Mouse (Mus musculus) forebrain, embryonic 16.5 days (tissue): ENCODE data around the gene Hs3st5. TPM values are rescaled to one million over a fixed set of nuclear protein-coding genes. Genes with fewer than 3 reads are reported as not detected.
"Not testable (repeated sequence)": the region's sequence is repeated elsewhere in the genome, so short reads cannot be mapped to it uniquely, and the experiment has no call there.

Source experiments
- ATAC-seq: fragments of 200-750 bp; cut with Nextera tagmentation; 2 replicates; pipeline ENCODE4 v1.8.0; 2017; ENCODE audit warnings: mild to moderate bottlenecking, moderate library complexity
- H3K27ac ChIP-seq: fragments of 300-500 bp; sonication (generic); 2 replicates; pipeline ENCODE4 v1.5.1; 2014; ENCODE audit warnings: low read length, control low read depth
- H3K27me3 ChIP-seq: fragments of 300-500 bp; sonication (generic); replicated peaks from 2 replicates; pipeline ENCODE4 v1.6.1; 2014; ENCODE audit warnings: low read length; ENCODE audit not compliant: control insufficient read depth, insufficient read depth
- H3K36me3 ChIP-seq: fragments of 300-500 bp; sonication (generic); 2 replicates; pipeline ENCODE4 v1.6.1; 2014; ENCODE audit not compliant: control insufficient read depth, insufficient read depth
- H3K4me1 ChIP-seq: fragments of 300-500 bp; sonication (generic); replicated peaks from 2 replicates; pipeline ENCODE4 v1.6.1; 2014; ENCODE audit warnings: low read length; ENCODE audit not compliant: control insufficient read depth, insufficient read depth
- H3K4me2 ChIP-seq: fragments of 300-500 bp; sonication (generic); 2 replicates; pipeline ENCODE4 v1.6.1; 2014; ENCODE audit warnings: mild to moderate bottlenecking, low read length, control low read depth
- H3K4me3 ChIP-seq: fragments of 300-500 bp; sonication (generic); replicated peaks from 2 replicates; pipeline ENCODE4 v1.5.1; 2014; ENCODE audit warnings: mild to moderate bottlenecking, low read length, control low read depth
- H3K9ac ChIP-seq: fragments of 300-500 bp; sonication (generic); replicated peaks from 2 replicates; pipeline ENCODE4 v1.6.1; 2014; ENCODE audit warnings: low read depth, low read length, control low read depth
- H3K9me3 ChIP-seq: fragments of 300-500 bp; sonication (generic); 2 replicates; pipeline ENCODE4 v1.6.1; 2016; ENCODE audit warnings: low read length; ENCODE audit not compliant: control insufficient read depth
- WGBS: fragments of 180-500 bp; shearing (Covaris S2); extraction: QIAGEN DNeasy Blood & Tissue Kit; methylation state at CpG from one replicate; pipeline ENCODE4 v1.1.7; 2014; 5-methylcytosine and 5-hydroxymethylcytosine counted together
- polyA plus RNA-seq: library from polyadenylated mRNA; unstranded; fragments of >200 nt; fragmentation: Nextera tagmentation; extraction: Ambion mirVana; gene quantifications from 2 replicates; pipeline ENCODE4 v1.2.1, GENCODE M21; 2015

The Hs3st5 gene
- polyA plus RNA-seq, 1 experiment from 2014 or later, result 10.7 TPM

DNA sequence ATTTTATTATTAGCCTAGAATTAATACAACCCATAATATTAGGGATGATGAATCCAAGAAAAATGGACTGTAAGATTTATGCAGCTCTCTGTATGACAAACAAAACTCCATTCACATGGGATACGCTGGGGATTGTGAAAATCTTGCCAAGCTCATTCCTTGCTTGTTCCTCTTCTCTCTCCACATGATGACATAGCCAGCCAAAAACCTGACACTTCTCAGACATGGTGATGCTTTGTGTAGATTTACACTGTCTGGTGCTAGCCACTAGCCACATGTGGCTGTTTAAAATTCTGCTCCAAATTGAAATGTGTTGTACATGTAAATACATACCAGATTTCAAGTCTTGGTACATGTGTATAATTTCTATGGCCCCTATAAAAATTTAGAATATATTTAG lies 6.9 kb upstream of the Hs3st5 start:
- H3K9me3 ChIP-seq, result no peaks in the 10 kb centered on the region
- no peak overlapping the region for H3K9ac ChIP-seq
- H3K4me2 ChIP-seq, result no peak overlapping the region
- H3K36me3 ChIP-seq, result no peaks in the 10 kb centered on the region
- H3K4me3 ChIP-seq, result no peak overlapping the region
- H3K4me1 ChIP-seq, result no peaks in the 10 kb centered on the region
- ATAC-seq, result peak; percentile 78
- no peak overlapping the region for H3K27ac ChIP-seq
- 55% methylated on average over 1 of the region's 1 CpGs for WGBS
- H3K27me3 ChIP-seq, result no peaks in the 10 kb centered on the region

DNA sequence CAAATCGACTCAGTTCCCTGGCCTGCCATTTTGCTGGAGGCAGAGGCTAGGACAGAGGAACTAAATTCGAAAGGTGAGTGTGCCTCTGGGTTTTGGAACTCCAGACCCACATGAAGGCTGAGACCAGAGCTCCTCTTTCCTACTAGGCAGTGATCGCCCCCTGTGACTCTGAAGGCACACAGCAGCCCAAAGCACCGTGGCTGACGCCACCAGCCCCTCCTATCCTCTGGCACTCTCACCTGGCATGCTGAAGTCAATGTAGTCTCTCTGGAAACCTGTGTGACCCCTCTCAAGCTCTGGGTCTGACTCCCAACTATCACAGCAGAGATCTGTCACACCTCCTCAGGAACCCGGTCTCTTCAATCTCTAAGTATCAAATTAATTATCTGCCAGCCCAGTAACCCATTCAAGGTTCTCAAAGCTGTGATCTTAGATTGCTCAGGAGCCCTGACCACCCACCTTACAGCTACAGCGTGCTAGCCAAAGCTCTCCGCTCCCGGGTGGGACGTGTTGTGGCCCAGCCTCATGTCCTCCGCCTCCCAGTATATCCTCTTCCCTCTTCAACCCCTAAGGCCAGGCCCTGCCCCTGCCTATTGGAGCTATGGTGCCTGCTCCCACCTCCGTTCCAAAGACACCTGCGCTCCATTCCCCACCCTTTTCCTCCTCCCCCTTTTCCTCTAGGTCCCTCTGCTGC lies 434 bp upstream of the Hs3st5 start:
- Histone ChIP-seq H3K9ac (peak overlapping the region; percentile 74), H3K4me3 (peak overlapping the region; percentile 82), H3K4me1 (peaks cover 13% of the 10 kb centered on the region), H3K27ac (no peak overlapping the region), H3K27me3 (0 out of 2 replicates have a peak, but pooled peaks cover 2% of the 10 kb centered on the region), H3K36me3 (no peaks in the 10 kb centered on the region), H3K9me3 (no peaks in the 10 kb centered on the region), H3K4me2 (peak overlapping the region; percentile 90)
- WGBS, result 6% methylated on average over 13 of the region's 13 CpGs
- peak; percentile 43 for ATAC-seq

DNA sequence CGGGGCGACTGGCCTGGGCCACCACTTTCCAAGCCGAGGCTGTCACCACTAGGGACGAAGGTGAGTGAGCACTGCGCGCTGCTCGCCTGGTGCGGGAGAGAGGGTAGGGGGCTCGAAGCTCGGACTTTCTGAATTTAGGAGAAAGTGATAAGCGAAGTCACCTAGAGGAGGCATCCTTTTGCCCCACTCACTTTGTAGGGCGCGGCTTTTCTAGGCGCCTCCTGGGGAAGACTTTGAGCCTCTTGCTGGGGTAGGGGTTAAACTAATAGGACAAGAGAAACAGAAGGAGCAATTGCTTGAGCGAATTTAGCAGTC lies 899 bp downstream of the Hs3st5 start:
- peak overlapping the region; percentile 74 for H3K9ac ChIP-seq
- H3K27me3 ChIP-seq, result 0 out of 2 replicates have a peak, but pooled peaks cover 2% of the 10 kb centered on the region
- H3K36me3 ChIP-seq, result no peaks in the 10 kb centered on the region
- no peak for ATAC-seq
- H3K4me3 ChIP-seq, result peak overlapping the region; percentile 82
- no peaks in the 10 kb centered on the region for H3K9me3 ChIP-seq
- H3K4me1 ChIP-seq, result peaks cover 13% of the 10 kb centered on the region
- 0% methylated on average over 15 of the region's 15 CpGs for WGBS
- H3K4me2 ChIP-seq, result peak overlapping the region; percentile 90
- no peak overlapping the region for H3K27ac ChIP-seq

DNA sequence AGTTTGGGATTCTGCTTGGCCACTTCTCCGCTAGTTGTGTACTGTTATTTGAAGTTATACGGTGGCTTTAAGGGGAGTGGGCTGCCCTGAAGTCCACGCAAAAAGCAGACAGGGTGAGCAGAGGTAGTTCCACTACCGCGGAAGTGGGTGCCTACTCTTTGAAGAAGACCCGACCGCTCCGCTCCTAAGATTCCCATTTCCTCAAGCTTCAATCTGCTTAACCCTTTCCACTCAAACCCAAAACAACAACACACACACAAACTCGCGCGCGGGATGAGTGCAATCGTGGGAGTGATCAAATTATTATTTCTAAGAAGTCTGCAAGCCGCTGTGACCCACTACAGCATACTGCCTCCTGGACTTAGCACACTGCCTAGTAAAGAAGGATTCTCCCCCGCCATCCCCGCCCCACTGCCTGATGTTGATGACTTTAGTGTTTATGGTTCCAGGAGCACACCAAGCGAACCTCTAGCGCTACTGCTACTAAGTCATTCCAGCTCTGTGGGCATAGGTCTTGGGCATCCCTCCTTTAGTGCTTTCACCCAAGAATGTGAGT lies 1.5 kb downstream of the Hs3st5 start:
- Histone ChIP-seq H3K9ac (peak overlapping the region; percentile 74), H3K9me3 (no peaks in the 10 kb centered on the region), H3K4me1 (peaks cover 13% of the 10 kb centered on the region), H3K4me3 (peak overlapping the region; percentile 82), H3K27me3 (0 out of 2 replicates have a peak, but pooled peaks cover 2% of the 10 kb centered on the region), H3K4me2 (peak overlapping the region; percentile 90), H3K36me3 (no peaks in the 10 kb centered on the region), H3K27ac (no peak overlapping the region)
- under 1% methylated on average over 18 of the region's 18 CpGs for WGBS
- no peak for ATAC-seq

DNA sequence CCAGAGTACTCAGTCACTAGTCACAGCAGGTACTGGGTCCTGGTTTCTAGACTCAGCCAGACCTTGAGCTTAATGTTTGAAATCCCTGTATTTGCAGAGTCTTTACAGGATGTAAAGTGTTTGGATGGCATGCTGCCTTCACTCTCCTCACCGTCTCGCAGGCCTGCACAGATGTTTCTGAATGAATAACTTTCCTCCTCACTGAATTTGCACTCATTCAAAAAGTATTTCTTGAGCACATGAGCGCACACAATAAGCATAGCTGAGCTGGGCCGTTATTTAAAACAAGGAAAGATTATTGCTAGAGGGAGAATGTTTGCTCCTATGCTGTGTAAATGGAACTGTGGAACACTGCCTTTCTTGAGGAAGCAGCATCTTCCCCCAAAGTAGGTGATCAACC lies 2.9 kb downstream of the Hs3st5 start:
- H3K4me2 ChIP-seq, result peak overlapping the region; percentile 35
- WGBS, result 24% methylated on average over 4 of the region's 4 CpGs
- H3K4me3 ChIP-seq, result no peak overlapping the region; the same call in 1 of the 2 replicates
- no peaks in the 10 kb centered on the region for H3K9me3 ChIP-seq
- H3K27ac ChIP-seq, result no peak overlapping the region
- peaks cover 13% of the 10 kb centered on the region for H3K4me1 ChIP-seq
- H3K9ac ChIP-seq, result no peak overlapping the region
- H3K27me3 ChIP-seq, result 0 out of 2 replicates have a peak, but pooled peaks cover 2% of the 10 kb centered on the region
- H3K36me3 ChIP-seq, result no peaks in the 10 kb centered on the region
- ATAC-seq, result no peak

DNA sequence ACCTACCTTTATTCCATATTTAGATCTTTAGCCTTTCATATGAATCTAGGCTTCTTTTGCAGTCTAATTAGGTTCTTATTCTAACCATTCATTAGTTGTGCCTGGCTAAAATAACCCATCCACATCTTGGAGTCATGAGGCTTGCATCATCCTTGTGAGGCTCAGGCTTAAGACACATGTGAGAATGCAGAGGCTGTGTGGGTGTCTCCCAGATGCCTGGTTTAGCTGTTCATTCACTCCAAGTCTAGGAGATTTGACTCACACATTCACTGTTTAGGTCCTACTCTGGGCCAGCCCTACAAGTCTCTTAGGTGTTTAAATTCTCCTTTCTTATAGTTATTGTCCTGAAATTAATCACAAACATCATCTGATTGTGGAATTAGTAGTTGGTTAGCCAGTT lies 17.3 kb downstream of the Hs3st5 start:
- Histone ChIP-seq H3K4me1 (0 out of 2 replicates have a peak, but pooled peaks cover 2% of the 10 kb centered on the region), H3K9me3 (no peaks in the 10 kb centered on the region), H3K27ac (no peak overlapping the region), H3K4me3 (no peak overlapping the region), H3K4me2 (no peak overlapping the region), H3K36me3 (no peaks in the 10 kb centered on the region), H3K27me3 (no peaks in the 10 kb centered on the region), H3K9ac (no peak overlapping the region)
- no peak for ATAC-seq

DNA sequence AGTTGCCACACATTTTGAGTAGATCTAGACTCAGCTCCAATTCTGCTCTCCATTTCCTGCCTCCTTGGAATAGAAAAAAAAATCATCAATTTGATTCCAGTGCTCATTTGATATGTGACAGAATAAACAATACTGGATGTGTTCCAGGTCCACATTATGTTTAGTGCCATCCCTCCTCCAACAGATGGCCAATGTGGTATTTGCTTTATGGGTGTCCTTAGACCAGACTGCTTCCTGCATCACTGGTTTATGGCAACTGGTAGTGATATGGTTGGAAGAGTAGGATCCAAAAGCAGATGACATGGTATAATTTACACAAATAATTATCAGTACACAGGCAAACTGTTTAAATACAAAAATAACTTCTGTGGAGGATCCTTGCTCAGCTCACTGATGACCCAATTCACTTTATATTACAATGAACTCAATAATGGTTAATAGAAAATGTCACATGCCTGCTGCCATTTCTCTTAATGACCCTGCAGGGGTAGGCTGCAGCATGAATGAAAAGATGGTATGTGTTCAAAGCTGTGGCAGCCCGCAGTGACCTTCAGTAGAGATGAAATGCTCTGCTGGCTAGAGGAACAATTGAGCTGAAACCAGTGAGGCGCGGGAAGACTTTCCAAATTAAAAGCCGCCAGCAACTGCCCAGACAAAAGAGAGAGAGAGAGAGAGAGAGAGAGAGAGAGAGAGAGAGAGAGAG lies 27.2 kb downstream of the Hs3st5 start:
- Histone ChIP-seq H3K4me1 (no peaks in the 10 kb centered on the region), H3K27me3 (no peaks in the 10 kb centered on the region), H3K4me2 (no peak overlapping the region), H3K9ac (no peak overlapping the region), H3K36me3 (no peaks in the 10 kb centered on the region), H3K9me3 (no peaks in the 10 kb centered on the region), H3K27ac (no peak overlapping the region), H3K4me3 (no peak overlapping the region)
- 1% methylated on average over 4 of the region's 4 CpGs for WGBS
- ATAC-seq, result peak; percentile 66

DNA sequence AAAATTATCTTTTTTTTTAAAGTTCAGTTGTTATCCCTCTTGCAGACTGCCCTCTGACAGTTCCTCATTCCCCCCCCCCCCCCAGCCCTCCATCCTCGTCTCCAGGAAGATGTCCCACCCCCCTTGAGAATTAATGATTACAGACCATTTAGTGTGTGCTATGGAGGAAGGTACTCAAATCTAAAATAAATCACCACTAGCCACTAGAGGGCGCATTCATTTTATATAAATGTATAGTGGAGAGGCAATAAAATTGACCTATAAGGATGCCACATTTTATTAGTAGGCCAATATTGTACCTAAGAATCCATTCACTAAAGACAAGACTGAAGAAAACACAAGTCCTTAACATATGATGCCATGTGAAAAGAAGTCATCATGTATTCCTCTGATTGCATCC lies 40.0 kb downstream of the Hs3st5 start:
- H3K4me3 ChIP-seq, result no peak overlapping the region
- 26% methylated on average over 2 of the region's 2 CpGs for WGBS
- ATAC-seq, result peak; percentile 64

DNA sequence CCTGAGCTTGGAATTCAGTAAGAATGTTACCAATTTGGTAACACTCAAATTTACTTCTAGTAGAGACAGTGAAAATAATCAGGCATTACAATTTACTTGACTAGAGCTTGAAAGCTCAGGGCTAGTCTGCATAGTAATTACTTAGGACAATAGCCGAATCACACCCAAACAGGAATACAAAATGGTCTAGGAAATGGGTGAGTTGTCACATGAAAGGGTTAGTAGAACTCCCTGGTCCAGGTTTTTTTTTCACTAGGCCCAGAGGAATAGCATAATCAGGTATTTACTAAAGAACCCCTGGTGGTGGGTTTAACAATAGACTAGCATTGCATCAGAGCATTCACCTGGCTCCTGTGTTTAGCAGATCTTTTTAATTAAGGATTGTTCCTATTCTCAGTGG lies 41.1 kb downstream of the Hs3st5 start:
- WGBS, result 51% methylated on average over 1 of the region's 1 CpGs
- not testable (repeated sequence) for H3K27ac ChIP-seq, H3K9me3 ChIP-seq, ATAC-seq, H3K4me2 ChIP-seq, H3K36me3 ChIP-seq, H3K4me1 ChIP-seq, H3K9ac ChIP-seq, H3K27me3 ChIP-seq, H3K4me3 ChIP-seq

More for the DNA sequence above, 40.0 kb downstream of the Hs3st5 start:
- Histone ChIP-seq H3K27ac (no peak overlapping the region), H3K36me3 (no peaks in the 10 kb centered on the region), H3K4me1 (peaks cover 2% of the 10 kb centered on the region; the same call in 1 of the 2 replicates), H3K9ac (no peak overlapping the region), H3K9me3 (no peaks in the 10 kb centered on the region), H3K4me2 (no peak overlapping the region), H3K27me3 (no peaks in the 10 kb centered on the region)
